8 mouse cellular contexts compared by ENCODE assay signal in the genomic region with DNA sequence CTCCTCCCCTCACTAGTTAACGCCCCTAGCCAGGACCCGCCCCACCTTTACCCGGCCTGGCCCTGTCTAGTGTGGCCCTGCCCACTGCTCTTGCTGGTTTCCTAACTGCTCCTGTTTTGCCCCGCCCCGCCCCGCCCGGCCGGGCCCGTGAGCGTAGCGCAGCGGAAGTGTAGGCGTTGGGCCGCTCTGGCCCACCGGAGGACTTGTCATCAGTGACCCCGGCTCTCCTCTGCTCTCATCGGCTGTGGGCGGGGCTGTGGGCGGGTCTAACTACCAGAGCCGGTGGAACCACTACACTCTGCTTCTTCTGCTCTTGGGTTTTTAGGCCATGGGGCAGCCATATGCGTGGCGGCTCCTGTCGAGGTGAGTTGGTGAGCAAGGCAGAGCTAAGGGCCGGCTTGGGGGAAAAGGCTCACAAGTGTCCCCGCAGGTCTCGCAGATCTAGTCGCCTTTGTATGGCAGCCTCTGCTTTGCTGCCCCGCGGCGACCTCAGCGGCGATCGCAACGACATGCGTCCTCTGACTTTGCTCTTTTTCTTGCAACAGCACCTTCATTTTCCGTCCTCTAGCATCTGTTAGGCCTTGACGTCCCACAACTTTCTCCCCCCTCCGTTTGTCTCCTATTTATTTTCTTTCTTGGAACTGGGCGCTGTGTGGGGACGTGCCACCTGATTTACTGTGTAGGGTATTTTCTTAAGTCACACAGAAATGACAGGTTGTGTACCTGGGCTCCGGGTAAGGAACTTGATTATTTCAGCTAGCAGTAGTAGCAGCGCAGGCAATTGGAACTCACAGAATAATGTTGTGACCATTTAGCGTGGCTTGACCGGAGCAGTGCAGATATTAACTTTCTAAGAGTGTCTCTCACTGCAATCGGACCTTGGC. TPM values are rescaled to one million over a fixed set of nuclear protein-coding genes. Genes with fewer than 3 reads are reported as not detected.
DNase-seq lines count a peak whose midpoint lies in the region; ATAC-seq and TF ChIP-seq lines count a peak whose summit lies in the region.

A gene (plus strand): TSS at position 148 of the 884 bp plus-strand sequence.

- H3K4me1 ChIP-seq in CH12.LX (ENCODE audit: control insufficient read depth in 1 of 2, insufficient read depth in 2 of 2): peaks cover 4 to 28% of the 10 kb centered on the region in 2 experiments; a peak in 3 of 4 replicates
- H3K4me1 ChIP-seq in forebrain, embryonic 11.5 days (replicated peaks; ENCODE audit: control insufficient read depth, insufficient read depth, low read length): no peaks in the 10 kb centered on the region
- peaks cover 7% of the 10 kb centered on the region; the same call in 1 of the 2 replicates for H3K4me1 ChIP-seq in heart, embryonic 16.5 days (ENCODE audit: control insufficient read depth, insufficient read depth, low read length)
- peaks cover 27% of the 10 kb centered on the region for H3K4me1 ChIP-seq in liver, embryonic 15.5 days (replicated peaks)
- H3K4me1 ChIP-seq in neural tube, embryonic 12.5 days: peaks cover 6% of the 10 kb centered on the region; the same call in 1 of the 2 replicates

- ATAC-seq in forebrain, embryonic 11.5 days (replicated peaks; ENCODE audit: low FRiP score): peak; percentile 100
- ATAC-seq in heart, embryonic 16.5 days (replicated peaks; ENCODE audit: extremely low read depth, insufficient read depth, low FRiP score): peak; percentile 100
- ATAC-seq in liver, embryonic 15.5 days (ENCODE audit: insufficient read depth): peak; percentile 100
- peak; percentile 100 for ATAC-seq in neural tube, embryonic 12.5 days (ENCODE audit: low FRiP score, low read depth)

- 4% methylated on average over 45 of the region's 45 CpGs for WGBS in forebrain, embryonic 11.5 days
- WGBS in heart, embryonic 16.5 days: 3% methylated on average over 45 of the region's 45 CpGs
- WGBS in liver, embryonic 15.5 days (ENCODE audit: insufficient replicate concordance): 1% methylated on average over 45 of the region's 45 CpGs
- WGBS in neural tube, embryonic 12.5 days: 3% methylated on average over 45 of the region's 45 CpGs

- H3K9ac ChIP-seq in CH12.LX (ENCODE audit: insufficient read depth, low read depth): peak within 1 kb of the TSS; percentile 86
- peak within 1 kb of the TSS; percentile 74 for H3K9ac ChIP-seq in forebrain, embryonic 11.5 days (ENCODE audit: low read length)
- peak within 1 kb of the TSS; percentile 81 for H3K9ac ChIP-seq in heart, embryonic 16.5 days (ENCODE audit: low read length)
- H3K9ac ChIP-seq in liver, embryonic 15.5 days: peak within 1 kb of the TSS; percentile 75
- peak within 1 kb of the TSS; percentile 68 for H3K9ac ChIP-seq in neural tube, embryonic 12.5 days

- peak within 1 kb of the TSS; percentile 74 to 87 (median 76) for H3K4me3 ChIP-seq in CH12.LX (replicated peaks in 1 of 3; ENCODE audit: low read depth in 2 of 3, low read length in 2 of 3, poor library complexity in 1 of 3)
- H3K4me3 ChIP-seq in forebrain, embryonic 11.5 days (ENCODE audit: low read depth, low read length): peak within 1 kb of the TSS; percentile 51
- H3K4me3 ChIP-seq in heart, embryonic 16.5 days (ENCODE audit: low read length): peak within 1 kb of the TSS; percentile 77
- peak within 1 kb of the TSS; percentile 70 for H3K4me3 ChIP-seq in liver, embryonic 15.5 days (replicated peaks)
- peak within 1 kb of the TSS; percentile 56 for H3K4me3 ChIP-seq in neural tube, embryonic 12.5 days

- H3K27ac ChIP-seq in CH12.LX (ENCODE audit: insufficient read depth, low read depth): peak within 1 kb of the TSS; percentile 18; the same call in 1 of the 2 replicates
- H3K27ac ChIP-seq in forebrain, embryonic 11.5 days (ENCODE audit: low read depth, low read length): no peak within 1 kb of the TSS
- peak within 1 kb of the TSS; percentile 85 for H3K27ac ChIP-seq in heart, embryonic 16.5 days (ENCODE audit: low read length)
- H3K27ac ChIP-seq in liver, embryonic 15.5 days (replicated peaks): peak within 1 kb of the TSS; percentile 62
- no peak within 1 kb of the TSS for H3K27ac ChIP-seq in neural tube, embryonic 12.5 days

- TF ChIP-seq CTCF in CH12.LX (conservative IDR thresholded peaks at IDR 0.05 in 1 of 2, IDR thresholded peaks at IDR 0.05 in 1 of 2; ENCODE audit: low read depth in 2 of 2, low read length in 2 of 2): 0 out of 4 replicates have a peak, but pooled peaks of 1 of the 2 experiments have one; percentile 12

- no peak for TF ChIP-seq EP300 in CH12.LX (IDR thresholded peaks at IDR 0.05; ENCODE audit: low read length)

- dilution Hi-C loops in CH12.LX (cut with MboI; ENCODE audit: extremely low pct_ligation_motif_present, extremely low pct_unique_long_range_greater_than_20kb, low sequenced_read_pairs): no loop called here

- no peaks in the 10 kb centered on the region for H3K79me2 ChIP-seq in CH12.LX (replicated peaks; ENCODE audit: control insufficient read depth, extremely low read depth, insufficient read depth, poor library complexity, severe bottlenecking)

- TF ChIP-seq POLR2A in CH12.LX (IDR thresholded peaks at IDR 0.05; ENCODE audit: low read depth, low read length): peak; percentile 93

- in situ Hi-C loops in CH12.LX (cut with MboI; ENCODE audit: low pct_ligation_motif_present, low pct_unique_long_range_greater_than_20kb, low sequenced_read_pairs): loop anchor here (10.0 kb wide), 1 partner anchor 110 kb away; no protein-coding TSS in a partner anchor

- H3K27me3 ChIP-seq in CH12.LX (replicated peaks): no peaks in the 10 kb centered on the region
- H3K27me3 ChIP-seq in forebrain, embryonic 11.5 days (ENCODE audit: control insufficient read depth, insufficient read depth, low read length): no peaks in the 10 kb centered on the region
- H3K27me3 ChIP-seq in heart, embryonic 16.5 days (ENCODE audit: control insufficient read depth, insufficient read depth, low read length): no peaks in the 10 kb centered on the region
- H3K27me3 ChIP-seq in liver, embryonic 15.5 days: no peaks in the 10 kb centered on the region
- no peaks in the 10 kb centered on the region for H3K27me3 ChIP-seq in neural tube, embryonic 12.5 days (replicated peaks)

- peak; percentile 98 for DNase-seq in CH12.LX (ENCODE audit: extremely low read depth)
- DNase-seq in c-Kit-positive CD71-positive TER-119-negative erythroid progenitor cells, embryonic 14.5 days (ENCODE audit: low read depth): peak; percentile 97
- peak; percentile 98 for DNase-seq in forebrain, embryonic 11.5 days (ENCODE audit: low spot score)
- DNase-seq in kidney, postnatal 36 days: peak; percentile 100
- peak; percentile 94 for DNase-seq in telencephalon, adult 2 months (ENCODE audit: low read depth, low spot score)

- H3K9me3 ChIP-seq in CH12.LX (replicated peaks; ENCODE audit: low read length): no peaks in the 10 kb centered on the region
- no peaks in the 10 kb centered on the region for H3K9me3 ChIP-seq in forebrain, embryonic 11.5 days (ENCODE audit: control insufficient read depth, low read length)
- no peaks in the 10 kb centered on the region for H3K9me3 ChIP-seq in heart, embryonic 16.5 days (replicated peaks; ENCODE audit: control insufficient read depth, low read length)
- H3K9me3 ChIP-seq in liver, embryonic 15.5 days (replicated peaks): no peaks in the 10 kb centered on the region
- no peaks in the 10 kb centered on the region for H3K9me3 ChIP-seq in neural tube, embryonic 12.5 days

- H3K36me3 ChIP-seq in CH12.LX (replicated peaks in 1 of 2; ENCODE audit: control insufficient read depth in 1 of 2, insufficient read depth in 1 of 2, low read length in 1 of 2): peaks cover 0 to 5% of the 10 kb centered on the region in 2 experiments
- no peaks in the 10 kb centered on the region for H3K36me3 ChIP-seq in forebrain, embryonic 11.5 days (ENCODE audit: control insufficient read depth, insufficient read depth, low read length)
- no peaks in the 10 kb centered on the region for H3K36me3 ChIP-seq in heart, embryonic 16.5 days (ENCODE audit: control insufficient read depth, insufficient read depth)
- no peaks in the 10 kb centered on the region for H3K36me3 ChIP-seq in liver, embryonic 15.5 days (replicated peaks)
- H3K36me3 ChIP-seq in neural tube, embryonic 12.5 days: no peaks in the 10 kb centered on the region

- peak within 1 kb of the TSS; percentile 90 for H3K4me2 ChIP-seq in CH12.LX (ENCODE audit: insufficient read depth, low read depth, poor library complexity, severe bottlenecking)
- H3K4me2 ChIP-seq in forebrain, embryonic 11.5 days (ENCODE audit: low read depth, low read length, severe bottlenecking): peak within 1 kb of the TSS; percentile 67
- peak within 1 kb of the TSS; percentile 81 for H3K4me2 ChIP-seq in heart, embryonic 16.5 days (ENCODE audit: low read depth, low read length)
- H3K4me2 ChIP-seq in liver, embryonic 15.5 days: peak within 1 kb of the TSS; percentile 85
- H3K4me2 ChIP-seq in neural tube, embryonic 12.5 days (replicated peaks): peak within 1 kb of the TSS; percentile 72

- no peak; the same call in 1 of the 2 replicates for TF ChIP-seq RAD21 in CH12.LX (IDR thresholded peaks at IDR 0.05; ENCODE audit: low read depth, low read length)

TF ChIP-seq in CH12.LX, 34 proteins besides CTCF, POLR2A, EP300 and RAD21 (continues in another document):
- TF ChIP-seq CHD2 (IDR thresholded peaks at IDR 0.05; ENCODE audit: low read length) (no peak), ZC3H11A (IDR thresholded peaks at IDR 0.05; ENCODE audit: low read depth, low read length) (no peak), MYC (IDR thresholded peaks at IDR 0.05; ENCODE audit: low read depth, low read length) (peak; percentile 51; the same call in 1 of the 2 replicates), ELF1 (IDR thresholded peaks at IDR 0.05; ENCODE audit: low read depth, low read length) (peak; percentile 91), TCF12 (IDR thresholded peaks at IDR 0.05; ENCODE audit: low read depth, low read length) (peak; percentile 77), MXI1 (IDR thresholded peaks at IDR 0.05; ENCODE audit: low read depth, low read length) (peak; percentile 84), HCFC1 (IDR thresholded peaks at IDR 0.05; ENCODE audit: low read depth, low read length) (peak; percentile 87), TBP (conservative IDR thresholded peaks at IDR 0.05; ENCODE audit: low read depth, low read length) (peak; percentile 51; the same call in 1 of the 2 replicates), MAX (IDR thresholded peaks at IDR 0.05; ENCODE audit: low read length) (peak; percentile 68; the same call in 1 of the 2 replicates), KAT2A (IDR thresholded peaks at IDR 0.05; ENCODE audit: insufficient replicate concordance, low read length) (no peak), SIN3A (IDR thresholded peaks at IDR 0.05; ENCODE audit: low read length) (peak; percentile 78), UBTF (IDR thresholded peaks at IDR 0.05; ENCODE audit: low read depth, low read length) (no peak)

RNA-seq across cellular contexts. Expression of the gene that starts here (rescaled TPM):
- 14.5 and 17.1 TPM in 2 replicates for total RNA-seq in CH12.LX (2012; rRNA removed)
- 31.9 and 32.3 TPM in 2 replicates for total RNA-seq in CH12.LX (2014; rRNA removed)
- polyA plus RNA-seq in CH12.LX (2012; ENCODE audit: insufficient read length, low read depth): 20.6 and 32.1 TPM in 2 replicates
- polyA plus RNA-seq in forebrain, embryonic 11.5 days (2014; fragmentation: Nextera tagmentation; extraction: Ambion mirVana): 21.9 and 24.1 TPM in 2 replicates
- polyA plus RNA-seq in heart, embryonic 16.5 days (2015; fragmentation: Nextera tagmentation; extraction: Ambion mirVana): 34.8 and 35.5 TPM in 2 replicates
- 13.8 and 15.9 TPM in 2 replicates for polyA plus RNA-seq in liver, embryonic 15.5 days (2015; fragmentation: Nextera tagmentation; extraction: Ambion mirVana)
- 30.5 and 33.1 TPM in 2 replicates for polyA plus RNA-seq in neural tube, embryonic 12.5 days (2016; fragmentation: Nextera tagmentation; extraction: Ambion mirVana)

Comparison
In these comparisons a context has a peak if more than half of its experiments do, and no peak if none do; other contexts are left out.
1. H3K27ac ChIP-seq: peak in CH12.LX (single experiment), heart, embryonic 16.5 days (single experiment) and liver, embryonic 15.5 days (single experiment); none in forebrain, embryonic 11.5 days (single experiment) and neural tube, embryonic 12.5 days (single experiment).
2. Peak in every context shown above with its lines, with median percentiles within 50 percentile points of each other: DNase-seq, H3K4me2 ChIP-seq, H3K4me3 ChIP-seq, H3K9ac ChIP-seq and ATAC-seq.